Mouse (Mus musculus) 3T3-L1 (cell line): Measurements from ENCODE around the gene Prkag1.
"Not testable (repeated sequence)": the region's sequence is repeated elsewhere in the genome, so short reads cannot be mapped to it uniquely, and the experiment has no call there.

Source experiments
- DNase-seq: peaks from one replicate; pipeline ENCODE4 v3.0.0-alpha.2; 2015; ENCODE audit warnings: low read depth, low spot score

Gene Prkag1

GRCm38 (mm10) chr15:98823434-98823833 is 7.9 kb downstream of the Prkag1 start:
- DNase-seq = peak; percentile 56

GRCm38 (mm10) chr15:98822147-98822546 is 9.2 kb downstream of the Prkag1 start:
- DNase-seq = no peak

GRCm38 (mm10) chr15:98821403-98821802 is 9.9 kb downstream of the Prkag1 start:
- DNase-seq = peak; percentile 62

DNA sequence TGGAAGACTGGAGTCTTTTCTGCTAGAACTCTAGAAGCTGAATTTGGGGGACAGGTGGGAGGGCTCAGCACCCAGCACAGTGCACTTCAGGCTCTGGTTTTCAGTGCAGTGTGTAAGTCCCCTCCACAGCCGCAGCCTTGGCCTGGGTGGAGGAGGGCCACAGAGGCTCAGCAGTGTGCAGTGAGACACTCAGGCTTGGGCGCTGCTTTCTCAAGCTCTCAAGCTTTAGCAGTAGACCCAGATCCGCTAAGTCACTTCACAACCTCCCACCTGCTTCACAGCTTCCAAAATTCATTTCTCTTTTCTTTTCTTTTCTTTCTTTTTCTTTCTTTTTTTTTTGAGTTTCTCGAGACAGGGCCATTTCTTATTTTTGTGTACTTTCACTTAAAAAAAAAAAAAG is 10.4 kb downstream of the Prkag1 start:
- DNase-seq = no peak

GRCm38 (mm10) chr15:98818171-98818570 is 13.2 kb downstream of the Prkag1 start:
- DNase-seq = no peak

DNA sequence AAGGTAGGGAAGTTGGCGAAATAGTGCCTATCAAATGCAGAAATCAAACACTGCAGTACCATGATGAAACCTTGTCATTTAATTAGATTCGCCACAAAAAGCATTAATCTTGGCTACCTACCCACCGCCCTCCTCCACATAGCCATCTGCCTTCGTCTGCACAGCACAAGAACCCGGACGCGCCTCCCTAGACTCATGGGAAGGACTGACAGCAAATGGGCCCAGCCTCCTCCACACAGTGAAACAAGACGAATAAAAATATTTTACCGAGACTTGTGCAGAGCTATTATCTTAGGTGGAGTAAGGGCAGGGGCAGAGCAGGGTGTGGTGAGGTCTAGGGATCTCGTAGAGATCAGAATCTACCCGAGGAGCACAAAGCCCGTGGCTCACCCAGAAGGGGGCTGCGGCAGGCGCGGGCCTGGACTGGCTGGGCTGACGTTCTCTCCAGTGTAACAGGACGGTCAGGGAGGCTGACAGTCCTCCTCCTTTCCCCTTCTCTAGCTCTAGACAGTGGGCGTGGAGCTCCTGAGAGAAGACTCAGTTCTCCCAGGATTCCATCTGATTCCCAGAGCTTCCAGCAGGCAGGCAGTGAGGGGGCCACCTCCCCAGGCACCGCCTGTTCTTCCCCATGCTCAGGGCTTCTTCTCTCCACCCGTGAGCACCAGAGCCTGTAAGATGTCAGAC is 18.4 kb downstream of the Prkag1 start:
- no peak for DNase-seq

GRCm38 (mm10) chr15:98810212-98810611 is 21.1 kb downstream of the Prkag1 start:
- not testable (repeated sequence) for DNase-seq

DNA sequence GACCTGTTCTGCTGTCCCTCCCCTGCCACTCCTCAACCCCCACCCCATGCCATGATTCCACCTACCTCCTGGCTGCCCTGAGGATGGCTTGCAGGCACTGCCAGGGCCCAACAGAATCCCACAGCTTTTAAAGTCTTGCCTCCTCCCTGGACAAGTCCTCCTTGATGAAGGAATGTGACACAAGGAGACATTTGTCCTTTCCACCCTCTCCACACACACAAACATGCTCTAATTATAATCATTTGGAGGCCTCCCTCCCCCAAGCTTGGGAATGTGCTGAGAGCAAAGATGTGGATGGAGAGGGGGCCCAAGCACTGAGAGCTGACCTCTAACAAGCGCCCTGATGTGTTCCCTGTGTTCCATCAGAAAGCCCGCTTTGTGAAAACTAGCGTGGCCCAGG is 21.9 kb downstream of the Prkag1 start, which contains the start of gene Ddn:
TSS of gene Ddn (minus strand) at position 101 of the 400 bp plus-strand sequence.
- DNase-seq = no peak

GRCm38 (mm10) chr15:98808651-98809134 is 22.6 kb downstream of the Prkag1 start:
- no peak for DNase-seq

DNA sequence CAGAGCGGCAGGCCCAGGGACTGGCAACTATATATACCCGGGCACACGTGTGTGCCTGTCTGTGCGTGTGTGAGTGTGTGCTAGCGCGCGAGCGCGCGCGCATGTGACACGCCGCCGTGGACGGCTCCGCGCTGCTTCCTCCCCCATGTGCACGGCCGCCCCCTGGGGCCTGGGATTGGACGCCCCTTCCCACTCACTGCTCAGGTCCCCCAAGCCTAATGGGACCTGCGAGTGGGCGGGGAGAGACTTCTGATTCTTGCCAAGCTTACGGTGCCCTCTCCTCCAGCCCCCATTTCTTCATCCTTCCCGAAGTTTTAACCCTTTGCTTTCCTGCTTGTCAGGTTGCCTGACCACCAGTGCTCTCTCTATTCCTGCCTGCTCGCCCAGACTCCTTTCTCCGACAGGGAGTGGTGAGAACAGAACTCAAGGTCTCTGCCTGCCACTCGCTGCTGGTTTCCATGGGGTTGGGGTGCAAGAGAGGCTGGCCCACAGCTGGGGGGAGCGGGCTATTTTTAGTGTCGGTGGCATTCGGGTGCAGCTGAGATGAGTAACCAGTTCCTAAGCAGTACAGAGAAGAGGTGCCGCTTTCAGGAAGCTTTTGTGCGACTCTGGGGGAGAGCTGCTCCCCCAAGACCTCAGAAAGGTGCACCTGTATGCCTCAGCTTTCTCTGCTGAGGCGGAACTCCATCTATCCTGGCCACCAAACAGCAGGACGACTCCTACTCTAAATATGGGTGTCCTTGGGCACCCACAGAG is 23.2 kb downstream of the Prkag1 start:
- DNase-seq = no peak

DNA sequence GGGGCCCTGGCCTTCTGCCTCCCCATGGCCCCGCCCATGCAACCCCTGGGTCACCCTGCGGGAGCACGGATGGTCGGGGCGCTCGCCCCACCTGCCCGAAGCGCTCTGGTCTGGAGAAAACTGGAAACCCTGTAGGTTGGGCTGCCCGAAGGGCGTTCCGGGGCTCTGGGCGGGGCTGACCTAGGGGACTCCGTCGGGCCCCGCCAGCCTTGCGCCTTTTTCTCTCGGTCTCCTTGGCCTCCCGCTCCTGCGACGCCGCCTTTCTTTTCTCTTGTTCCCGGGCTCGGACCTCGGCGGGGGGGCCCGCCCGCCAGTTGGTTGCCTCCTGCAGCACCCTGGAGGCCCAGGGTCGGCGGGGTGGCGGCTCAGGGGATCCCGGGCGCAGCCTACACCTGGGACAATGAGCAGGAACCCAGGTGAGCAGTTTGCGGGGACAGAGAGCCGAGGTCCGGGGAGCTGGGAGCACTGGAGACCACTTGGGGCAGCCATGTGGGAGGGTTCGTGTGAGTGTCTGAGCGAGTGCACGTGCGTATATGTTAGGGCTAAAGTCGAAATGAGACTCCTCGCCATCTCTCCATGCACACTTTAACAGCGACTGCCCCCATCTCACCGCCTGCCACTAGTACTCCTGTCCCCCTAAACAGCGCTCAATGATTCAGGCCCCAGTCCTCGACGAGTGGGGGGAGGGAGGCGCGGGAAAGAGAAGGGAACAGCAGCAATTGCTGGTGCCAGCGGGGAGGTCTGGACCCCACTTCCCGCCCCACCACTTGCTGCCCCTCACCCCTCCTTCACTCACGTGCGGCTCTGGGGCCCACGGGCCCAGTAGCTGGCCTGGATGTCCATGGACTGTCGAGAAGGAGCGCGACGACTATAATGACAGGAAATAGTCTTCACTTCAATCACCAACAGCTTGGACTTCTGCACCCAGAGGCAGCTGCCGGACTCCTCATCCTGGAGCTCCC is 24.2 kb downstream of the Prkag1 start:
- DNase-seq = no peak

GRCm38 (mm10) chr15:98806071-98806808 is 25.1 kb downstream of the Prkag1 start:
- no peak for DNase-seq

- DNase-seq = no peak
Observed at GRCm38 (mm10) chr15:98805324-98806040, 25.8 kb downstream of the Prkag1 start.

DNA sequence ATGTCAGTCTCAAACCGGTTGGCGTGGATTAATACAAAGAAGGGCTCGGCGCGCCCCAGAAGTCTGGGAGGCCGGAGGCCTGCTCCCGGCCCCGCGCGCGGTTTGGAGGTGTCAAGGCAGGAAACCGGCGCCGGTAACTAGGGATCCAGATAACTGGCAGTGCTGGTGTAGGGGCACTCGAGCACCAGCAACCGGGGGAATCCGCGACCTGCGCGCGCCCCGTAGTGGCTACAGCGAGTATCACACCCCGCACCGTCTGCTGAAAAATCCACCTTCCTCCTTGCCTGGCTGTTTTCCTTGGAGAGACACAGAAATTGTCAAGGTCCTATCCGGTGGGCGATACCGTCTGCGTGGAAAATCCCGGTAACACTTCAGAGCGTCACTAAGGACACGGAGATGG is 27.3 kb downstream of the Prkag1 start:
- DNase-seq = peak; percentile 85

DNA sequence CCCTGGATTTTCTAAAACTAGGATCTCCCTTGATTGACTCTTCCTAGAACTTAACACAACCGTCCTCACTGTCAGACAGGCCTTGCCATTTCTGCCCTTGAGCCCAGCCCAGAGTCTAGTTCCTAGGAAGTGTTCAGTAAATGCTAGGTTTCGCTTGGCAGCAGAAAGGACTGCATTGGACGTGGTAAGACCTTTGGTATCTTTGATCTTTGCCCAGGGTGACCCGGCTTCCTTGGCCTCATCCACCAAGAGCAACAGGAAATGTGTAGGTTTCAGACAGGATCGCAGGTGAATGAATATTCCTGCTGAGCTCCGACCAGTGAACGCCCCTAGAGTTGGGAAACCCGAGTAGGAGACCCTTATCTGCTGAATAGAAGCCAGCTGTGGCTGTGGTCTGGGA is 28.4 kb downstream of the Prkag1 start:
- DNase-seq = no peak

- DNase-seq = peak; percentile 94
Observed at GRCm38 (mm10) chr15:98799396-98799795, 31.9 kb downstream of the Prkag1 start.

DNA sequence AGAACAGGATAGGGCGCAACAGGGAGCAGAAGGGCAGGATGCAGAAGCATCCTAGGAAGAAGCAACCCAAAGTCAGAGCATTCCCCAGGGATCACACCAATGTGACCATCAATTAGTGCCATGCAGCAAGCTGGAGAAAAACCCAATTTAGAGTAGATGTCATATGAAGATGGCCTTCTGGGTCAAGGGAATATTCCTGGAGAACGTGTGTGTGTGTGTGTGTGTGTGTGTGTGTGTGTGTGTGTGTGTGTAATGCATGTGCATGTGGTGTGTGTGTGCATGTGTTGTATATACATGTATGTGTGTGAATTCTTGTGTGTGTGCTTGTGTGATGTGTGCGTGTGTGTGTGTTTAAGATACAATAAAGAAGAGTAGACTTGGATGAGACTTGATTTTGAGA is 32.4 kb downstream of the Prkag1 start:
- no peak for DNase-seq

DNA sequence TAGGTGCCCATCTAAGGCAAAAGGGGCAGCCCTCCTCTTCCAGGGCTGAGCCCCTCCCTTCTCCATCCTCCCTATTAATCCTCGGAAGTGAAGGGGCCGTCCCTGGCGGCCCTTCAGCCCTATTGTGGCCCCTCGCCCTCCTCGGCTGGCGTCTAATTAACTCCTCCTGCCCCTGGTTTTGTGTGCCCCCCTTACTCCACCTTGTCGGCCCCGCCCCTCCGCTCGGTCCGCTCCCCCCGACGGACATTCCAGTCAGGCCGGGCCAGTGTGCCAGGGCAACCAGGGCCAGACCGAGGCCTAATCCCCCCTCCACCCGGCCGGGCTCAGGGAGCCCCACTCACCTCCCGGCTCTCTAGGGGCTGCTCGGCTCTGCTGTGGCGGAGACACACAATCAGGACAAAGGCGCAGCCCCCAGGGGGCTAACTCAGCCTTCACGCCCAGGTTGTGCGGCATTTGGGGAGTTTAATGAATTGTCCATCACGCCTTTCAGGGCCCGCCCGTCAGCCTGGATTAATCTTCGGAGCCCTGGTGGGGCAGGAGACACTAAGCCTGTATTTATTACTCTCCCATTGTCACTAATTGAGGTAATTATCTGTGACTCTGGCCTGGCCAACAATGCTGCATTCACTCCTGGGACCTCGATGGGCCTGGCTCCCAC is 33.4 kb downstream of the Prkag1 start:
- no peak for DNase-seq

- no peak for DNase-seq
Observed at GRCm38 (mm10) chr15:98796803-98797595, 34.3 kb downstream of the Prkag1 start.
